Mouse (Mus musculus): Measurements from ENCODE around the gene Mrap2. TPM values are rescaled to one million over a fixed set of nuclear protein-coding genes. Genes with fewer than 3 reads are reported as not detected.
A peak's percentile ranks its signal among the peaks of the same experiment; 100 is the strongest.

The Mrap2 gene
- polyA plus RNA-seq, 1 experiment, result not detected

- 84% methylated on average over 3 of the region's 3 CpGs for WGBS
- TF ChIP-seq CTCF (IDR thresholded peaks at IDR 0.05; ENCODE audit: insufficient read depth, low read depth, low read length), result no peak
- TF ChIP-seq POLR2A (IDR thresholded peaks at IDR 0.05; ENCODE audit: insufficient read depth, low read depth, low read length), result no peak
- no peak overlapping the region for H3K27ac ChIP-seq (ENCODE audit: insufficient read depth, low read depth, low read length)
- peaks cover 12% of the 10 kb centered on the region for H3K4me1 ChIP-seq (ENCODE audit: control insufficient read depth, insufficient read depth, low read length)
- H3K4me3 ChIP-seq (ENCODE audit: insufficient read depth, low read depth, low read length), result no peak overlapping the region
Measured at GRCm38 (mm10) chr9:87143076-87143475, 1.0 kb upstream of the Mrap2 start.

- Histone ChIP-seq H3K4me3 (ENCODE audit: insufficient read depth, low read depth, low read length) (peak overlapping the region; percentile 34), H3K4me1 (ENCODE audit: control insufficient read depth, insufficient read depth, low read length) (peaks cover 12% of the 10 kb centered on the region), H3K27ac (ENCODE audit: insufficient read depth, low read depth, low read length) (no peak overlapping the region)
- no peak for TF ChIP-seq CTCF (IDR thresholded peaks at IDR 0.05; ENCODE audit: insufficient read depth, low read depth, low read length)
- no peak for TF ChIP-seq POLR2A (IDR thresholded peaks at IDR 0.05; ENCODE audit: insufficient read depth, low read depth, low read length)
- 2% methylated on average over 19 of the region's 19 CpGs for WGBS
Measured at GRCm38 (mm10) chr9:87144532-87144931, 426 bp downstream of the Mrap2 start.

GRCm38 (mm10) chr9:87145180-87145579 is 1.1 kb downstream of the Mrap2 start:
- Histone ChIP-seq H3K4me3 (ENCODE audit: insufficient read depth, low read depth, low read length) (no peak overlapping the region), H3K27ac (ENCODE audit: insufficient read depth, low read depth, low read length) (no peak overlapping the region), H3K4me1 (ENCODE audit: control insufficient read depth, insufficient read depth, low read length) (peaks cover 12% of the 10 kb centered on the region)
- 8% methylated on average over 15 of the region's 15 CpGs for WGBS
- TF ChIP-seq CTCF (IDR thresholded peaks at IDR 0.05; ENCODE audit: insufficient read depth, low read depth, low read length), result no peak
- TF ChIP-seq POLR2A (IDR thresholded peaks at IDR 0.05; ENCODE audit: insufficient read depth, low read depth, low read length), result no peak

GRCm38 (mm10) chr9:87145671-87146070 is 1.6 kb downstream of the Mrap2 start:
- no peak overlapping the region for H3K27ac ChIP-seq (ENCODE audit: insufficient read depth, low read depth, low read length)
- H3K4me1 ChIP-seq (ENCODE audit: control insufficient read depth, insufficient read depth, low read length), result peaks cover 12% of the 10 kb centered on the region
- 55% methylated on average over 11 of the region's 11 CpGs for WGBS
- TF ChIP-seq CTCF (IDR thresholded peaks at IDR 0.05; ENCODE audit: insufficient read depth, low read depth, low read length) (no peak), POLR2A (IDR thresholded peaks at IDR 0.05; ENCODE audit: insufficient read depth, low read depth, low read length) (no peak)
- no peak overlapping the region for H3K4me3 ChIP-seq (ENCODE audit: insufficient read depth, low read depth, low read length)

GRCm38 (mm10) chr9:87146400-87146799 is 2.3 kb downstream of the Mrap2 start:
- TF ChIP-seq POLR2A (IDR thresholded peaks at IDR 0.05; ENCODE audit: insufficient read depth, low read depth, low read length) (no peak), CTCF (IDR thresholded peaks at IDR 0.05; ENCODE audit: insufficient read depth, low read depth, low read length) (no peak)
- Histone ChIP-seq H3K4me1 (ENCODE audit: control insufficient read depth, insufficient read depth, low read length) (peaks cover 12% of the 10 kb centered on the region), H3K27ac (ENCODE audit: insufficient read depth, low read depth, low read length) (no peak overlapping the region), H3K4me3 (ENCODE audit: insufficient read depth, low read depth, low read length) (no peak overlapping the region)
- WGBS, result 91% methylated on average over 4 of the region's 4 CpGs

GRCm38 (mm10) chr9:87147927-87148326 is 3.8 kb downstream of the Mrap2 start:
- H3K27ac ChIP-seq (ENCODE audit: insufficient read depth, low read depth, low read length), result no peak overlapping the region
- H3K4me3 ChIP-seq (ENCODE audit: insufficient read depth, low read depth, low read length), result no peak overlapping the region
- TF ChIP-seq CTCF (IDR thresholded peaks at IDR 0.05; ENCODE audit: insufficient read depth, low read depth, low read length), result no peak
- no peak for TF ChIP-seq POLR2A (IDR thresholded peaks at IDR 0.05; ENCODE audit: insufficient read depth, low read depth, low read length)
- H3K4me1 ChIP-seq (ENCODE audit: control insufficient read depth, insufficient read depth, low read length), result peaks cover 12% of the 10 kb centered on the region
- WGBS, result 86% methylated on average over 2 of the region's 2 CpGs

- WGBS, result 100% methylated on average over 1 of the region's 1 CpGs
- no peaks in the 10 kb centered on the region for H3K4me1 ChIP-seq (ENCODE audit: control insufficient read depth, insufficient read depth, low read length)
- H3K27ac ChIP-seq (ENCODE audit: insufficient read depth, low read depth, low read length), result no peak overlapping the region
- no peak for TF ChIP-seq POLR2A (IDR thresholded peaks at IDR 0.05; ENCODE audit: insufficient read depth, low read depth, low read length)
- no peak for TF ChIP-seq CTCF (IDR thresholded peaks at IDR 0.05; ENCODE audit: insufficient read depth, low read depth, low read length)
- H3K4me3 ChIP-seq (ENCODE audit: insufficient read depth, low read depth, low read length), result no peak overlapping the region
Measured at GRCm38 (mm10) chr9:87152641-87153325, 8.7 kb downstream of the Mrap2 start.

GRCm38 (mm10) chr9:87162559-87162958 is 18.5 kb downstream of the Mrap2 start:
- TF ChIP-seq POLR2A (IDR thresholded peaks at IDR 0.05; ENCODE audit: insufficient read depth, low read depth, low read length), result no peak
- TF ChIP-seq CTCF (IDR thresholded peaks at IDR 0.05; ENCODE audit: insufficient read depth, low read depth, low read length), result no peak
- WGBS, result 78% methylated on average over 4 of the region's 4 CpGs
- Histone ChIP-seq H3K27ac (ENCODE audit: insufficient read depth, low read depth, low read length) (no peak overlapping the region), H3K4me3 (ENCODE audit: insufficient read depth, low read depth, low read length) (no peak overlapping the region), H3K4me1 (ENCODE audit: control insufficient read depth, insufficient read depth, low read length) (peaks cover 2% of the 10 kb centered on the region; the same call in 1 of the 2 replicates)

- no peak overlapping the region for H3K27ac ChIP-seq (ENCODE audit: insufficient read depth, low read depth, low read length)
- WGBS, result 53% methylated on average over 9 of the region's 9 CpGs
- no peak overlapping the region for H3K4me3 ChIP-seq (ENCODE audit: insufficient read depth, low read depth, low read length)
- no peak for TF ChIP-seq POLR2A (IDR thresholded peaks at IDR 0.05; ENCODE audit: insufficient read depth, low read depth, low read length)
- TF ChIP-seq CTCF (IDR thresholded peaks at IDR 0.05; ENCODE audit: insufficient read depth, low read depth, low read length), result no peak
- H3K4me1 ChIP-seq (ENCODE audit: control insufficient read depth, insufficient read depth, low read length), result peaks cover 8% of the 10 kb centered on the region
Measured at GRCm38 (mm10) chr9:87167001-87167830, 23.1 kb downstream of the Mrap2 start.

Measured in olfactory bulb, adult 2 months (tissue).